9 mouse cellular contexts compared by ENCODE assay signal in genomic region chr19:21152027-21152426, GRCm38 (mm10).
DNase-seq lines count a peak whose midpoint lies in the region; ATAC-seq lines count a peak whose summit lies in the region.
"Had no signal": no experiment of that assay in that cellular context is flagged by ENCODE, and none has a peak within 500 bp of the region (broad histone marks: within the 10 kb centered on the region; RNA-seq: fewer than 3 reads in every experiment).

No protein-coding gene starts in this region.

- 71% methylated on average over 3 of the region's 3 CpGs for WGBS in lung, embryonic 16.5 days
- WGBS in hindbrain, embryonic 15.5 days, result 15% methylated on average over 3 of the region's 3 CpGs
- 17% methylated on average over 3 of the region's 3 CpGs for WGBS in neural tube, embryonic 13.5 days

- no peaks in the 10 kb centered on the region for H3K9me3 ChIP-seq in lung, embryonic 16.5 days (ENCODE audit: control insufficient read depth, low read length)
- H3K9me3 ChIP-seq in hindbrain, embryonic 15.5 days, result no peaks in the 10 kb centered on the region
- H3K9me3 ChIP-seq in neural tube, embryonic 13.5 days, result no peaks in the 10 kb centered on the region

- no peak for DNase-seq in lung, postnatal 14 days
- DNase-seq in cerebellum, postnatal 25 days, result peak; percentile 72 to 80
- DNase-seq in spleen, postnatal 4 days (ENCODE audit: low spot score in 2 of 2), result no peak
- no peak for DNase-seq in kidney, adult 18-20 months

- peak; percentile 49; the same call in 1 of the 2 replicates for ATAC-seq in lung, embryonic 16.5 days (ENCODE audit: low read depth)
- peak; percentile 88 for ATAC-seq in hindbrain, embryonic 15.5 days (ENCODE audit: low FRiP score, low read depth)
- peak; percentile 82 for ATAC-seq in neural tube, embryonic 13.5 days (ENCODE audit: low read depth)
- ATAC-seq: Patski had no signal

- H3K27ac ChIP-seq in lung, embryonic 16.5 days (ENCODE audit: low read length), result no peak overlapping the region
- no peak overlapping the region for H3K27ac ChIP-seq in hindbrain, embryonic 15.5 days (replicated peaks)
- no peak overlapping the region for H3K27ac ChIP-seq in neural tube, embryonic 13.5 days (replicated peaks)
- H3K27ac ChIP-seq: left cerebral cortex, adult 2 months had no signal

- no peaks in the 10 kb centered on the region for H3K4me1 ChIP-seq in lung, embryonic 16.5 days (replicated peaks; ENCODE audit: control insufficient read depth, insufficient read depth, low read length)
- H3K4me1 ChIP-seq in hindbrain, embryonic 15.5 days (replicated peaks), result no peaks in the 10 kb centered on the region
- peaks cover 4% of the 10 kb centered on the region; the same call in 1 of the 2 replicates for H3K4me1 ChIP-seq in neural tube, embryonic 13.5 days (replicated peaks)

- no peak overlapping the region for H3K9ac ChIP-seq in lung, embryonic 16.5 days (ENCODE audit: low read length)
- H3K9ac ChIP-seq in hindbrain, embryonic 15.5 days, result no peak overlapping the region
- H3K9ac ChIP-seq in neural tube, embryonic 13.5 days, result no peak overlapping the region

- no peak overlapping the region for H3K4me3 ChIP-seq in lung, embryonic 16.5 days (ENCODE audit: low read length)
- no peak overlapping the region for H3K4me3 ChIP-seq in hindbrain, embryonic 15.5 days
- no peak overlapping the region for H3K4me3 ChIP-seq in neural tube, embryonic 13.5 days
- H3K4me3 ChIP-seq: left cerebral cortex, adult 2 months had no signal

- H3K36me3 ChIP-seq in lung, embryonic 16.5 days (ENCODE audit: control insufficient read depth, insufficient read depth, low read length), result no peaks in the 10 kb centered on the region
- H3K36me3 ChIP-seq in hindbrain, embryonic 15.5 days, result no peaks in the 10 kb centered on the region
- no peaks in the 10 kb centered on the region for H3K36me3 ChIP-seq in neural tube, embryonic 13.5 days

- H3K4me2 ChIP-seq in lung, embryonic 16.5 days (ENCODE audit: low read depth, low read length), result no peak overlapping the region
- H3K4me2 ChIP-seq in hindbrain, embryonic 15.5 days, result no peak overlapping the region
- no peak overlapping the region for H3K4me2 ChIP-seq in neural tube, embryonic 13.5 days

- no peaks in the 10 kb centered on the region for H3K27me3 ChIP-seq in lung, embryonic 16.5 days (ENCODE audit: control insufficient read depth, insufficient read depth, low read depth, low read length)
- H3K27me3 ChIP-seq in hindbrain, embryonic 15.5 days, result no peaks in the 10 kb centered on the region
- no peaks in the 10 kb centered on the region for H3K27me3 ChIP-seq in neural tube, embryonic 13.5 days
- H3K27me3 ChIP-seq: Patski had no signal

Comparison
In these comparisons a context has a peak if more than half of its experiments do, and no peak if none do; other contexts are left out.
1. DNase-seq: peak in cerebellum, postnatal 25 days (2 of 2); none in lung, postnatal 14 days (single experiment), spleen, postnatal 4 days (0 of 2) and kidney, adult 18-20 months (single experiment).
2. Peak in every context shown above with its lines, with median percentiles within 50 percentile points of each other: ATAC-seq.